Mouse (Mus musculus): ENCODE measurements around the gene Ctnnal1. TPM values are rescaled to one million over a fixed set of nuclear protein-coding genes. Genes with fewer than 3 reads are reported as not detected.
"Not testable (repeated sequence)": the region's sequence is repeated elsewhere in the genome, so short reads cannot be mapped to it uniquely, and the experiment has no call there.

The Ctnnal1 gene
- total RNA-seq, 2 experiments from 2014 or later: 9.0 to 12.6 TPM

DNA sequence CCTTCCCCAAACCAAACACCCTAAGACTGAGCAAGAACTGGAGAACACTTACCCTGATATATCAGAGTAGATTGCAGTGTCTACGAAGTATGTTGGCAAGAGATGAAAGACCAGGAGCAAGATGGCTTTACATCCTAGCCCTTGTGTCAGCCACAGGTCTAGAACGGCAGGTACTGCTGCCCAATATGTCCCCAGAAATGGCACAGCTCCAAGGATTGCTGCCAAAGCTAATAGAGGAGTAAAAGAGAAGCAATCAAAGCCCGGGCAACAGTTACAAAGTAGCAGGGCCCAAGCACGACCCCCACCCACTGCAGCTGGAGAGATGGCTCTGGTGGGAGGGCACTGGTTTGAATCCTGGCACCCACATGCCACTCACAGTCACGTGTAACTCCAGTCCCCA is 23.5 kb upstream of the Ctnnal1 start:
- H3K27ac ChIP-seq: no peak overlapping the region
- intact Hi-C loops (cut with DNase I): no loop called here
- no peak for TF ChIP-seq CTCF (IDR thresholded peaks at IDR 0.05)
- H3K4me3 ChIP-seq: no peak overlapping the region
- DNase-seq: no peak

DNA sequence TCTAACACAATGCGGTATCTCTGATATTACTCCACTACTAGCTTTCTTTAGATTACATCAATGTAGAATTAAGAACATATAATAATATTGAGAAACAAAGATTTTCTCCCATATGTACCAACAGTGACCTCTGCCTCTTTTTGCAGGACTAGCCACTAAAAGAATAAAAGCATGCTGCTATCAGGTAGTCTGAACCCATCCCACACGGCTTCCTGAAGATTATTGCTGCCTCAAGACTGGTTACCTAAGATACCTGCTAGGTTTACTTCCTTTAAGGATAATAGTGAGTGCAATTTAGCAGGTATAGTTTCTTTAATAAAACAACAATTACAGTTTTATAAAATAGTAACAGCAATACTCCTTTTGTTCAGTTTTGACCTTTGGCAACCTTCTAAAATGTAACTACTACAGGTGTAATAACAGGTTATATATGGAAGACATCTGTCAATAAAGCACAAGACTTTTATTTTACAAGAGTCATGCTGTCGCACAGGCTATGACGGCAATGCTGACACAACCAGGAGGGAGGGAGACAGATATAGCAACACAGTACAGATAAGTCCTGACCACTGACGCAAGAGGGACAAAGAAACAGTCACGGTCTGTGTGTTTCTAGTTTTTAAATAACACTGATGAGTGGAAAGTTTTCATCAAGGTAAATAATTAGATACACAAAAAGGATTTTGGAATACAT is 21.4 kb upstream of the Ctnnal1 start:
- intact Hi-C loops (cut with DNase I): no loop called here
- Histone ChIP-seq H3K4me3 (no peak overlapping the region), H3K27ac (no peak overlapping the region)
- no peak for DNase-seq
- TF ChIP-seq CTCF (IDR thresholded peaks at IDR 0.05): no peak

DNA sequence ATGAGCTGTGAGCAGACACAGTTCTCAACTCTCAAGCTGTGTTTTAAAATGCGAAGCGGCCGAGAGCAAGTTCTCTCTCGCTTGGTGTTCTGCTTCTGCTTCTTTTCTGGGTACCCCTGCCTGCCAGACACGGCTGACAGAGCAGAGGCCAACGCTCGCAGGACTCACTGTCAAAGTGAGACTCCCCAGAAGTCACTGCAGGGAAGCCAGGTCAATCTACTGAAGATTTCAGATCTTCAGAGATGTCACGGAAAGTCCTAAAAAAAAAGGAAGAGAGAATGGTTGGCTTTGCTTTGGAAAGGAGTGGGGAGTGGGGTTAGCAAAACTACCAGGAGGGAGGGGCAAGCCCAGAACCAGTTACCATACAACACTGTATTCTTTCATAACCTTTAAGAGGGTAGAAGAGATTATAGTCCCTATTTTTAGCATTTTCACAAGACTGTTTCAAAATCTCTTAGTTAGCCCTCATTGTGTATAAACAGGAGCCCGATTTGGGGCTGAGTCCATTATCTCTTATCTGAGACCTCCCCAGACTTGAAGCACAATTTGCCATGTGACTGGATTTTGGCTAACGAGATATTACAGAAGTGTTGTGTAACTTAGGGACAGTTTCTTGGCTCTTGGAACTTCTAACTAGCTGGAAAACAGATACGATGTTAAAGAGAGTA is 15.2 kb upstream of the Ctnnal1 start:
- no peak overlapping the region for H3K27ac ChIP-seq
- H3K4me3 ChIP-seq: no peak overlapping the region
- DNase-seq: no peak
- intact Hi-C loops (cut with DNase I): loop anchor here (5.0 kb wide), 1 partner anchor 42 kb away; no protein-coding TSS in a partner anchor
- no peak for TF ChIP-seq CTCF (IDR thresholded peaks at IDR 0.05)

DNA sequence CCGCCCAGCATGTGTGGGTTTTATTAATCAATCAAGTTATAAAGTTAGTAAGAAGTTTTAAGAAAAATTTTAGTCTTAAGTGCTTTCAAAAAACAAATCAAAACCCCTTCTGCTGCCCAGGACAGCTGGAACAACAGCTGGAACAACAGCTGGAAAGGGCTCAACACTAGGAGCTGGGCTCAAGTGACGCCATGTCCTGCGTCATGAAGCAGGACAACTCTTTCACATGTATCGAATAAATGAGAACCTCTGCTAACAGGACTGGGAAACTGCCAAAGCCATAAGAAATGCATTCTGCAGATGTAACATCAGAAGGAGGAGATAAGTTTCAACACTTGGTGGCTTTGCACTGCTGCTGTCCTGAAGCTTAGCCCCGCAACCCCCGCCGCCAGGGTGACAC is 14.0 kb upstream of the Ctnnal1 start:
- Histone ChIP-seq H3K27ac (no peak overlapping the region), H3K4me3 (no peak overlapping the region)
- intact Hi-C loops (cut with DNase I): no loop called here
- no peak for DNase-seq
- TF ChIP-seq CTCF (IDR thresholded peaks at IDR 0.05): no peak

DNA sequence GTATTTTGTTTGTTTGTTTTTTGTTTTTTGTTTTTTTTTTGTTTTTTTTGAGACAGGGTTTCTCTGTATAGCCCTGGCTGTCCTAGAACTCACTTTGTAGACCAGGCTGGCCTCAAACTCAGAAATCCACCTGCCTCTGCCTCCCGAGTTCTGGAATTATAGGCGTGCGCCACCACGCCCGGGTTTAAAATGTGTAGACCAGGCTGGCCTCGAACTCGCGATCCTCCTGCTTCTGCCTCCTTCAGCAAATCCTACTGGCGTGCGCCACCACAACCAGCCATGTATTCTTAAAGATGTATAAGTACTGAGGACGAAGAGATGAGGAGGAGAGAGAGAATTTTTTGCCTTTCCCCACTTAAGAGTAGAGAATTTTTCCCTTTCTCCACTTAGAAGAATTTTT is 5.6 kb upstream of the Ctnnal1 start:
- H3K4me3 ChIP-seq; DNase-seq; intact Hi-C loops (cut with DNase I); H3K27ac ChIP-seq: not testable (repeated sequence)

DNA sequence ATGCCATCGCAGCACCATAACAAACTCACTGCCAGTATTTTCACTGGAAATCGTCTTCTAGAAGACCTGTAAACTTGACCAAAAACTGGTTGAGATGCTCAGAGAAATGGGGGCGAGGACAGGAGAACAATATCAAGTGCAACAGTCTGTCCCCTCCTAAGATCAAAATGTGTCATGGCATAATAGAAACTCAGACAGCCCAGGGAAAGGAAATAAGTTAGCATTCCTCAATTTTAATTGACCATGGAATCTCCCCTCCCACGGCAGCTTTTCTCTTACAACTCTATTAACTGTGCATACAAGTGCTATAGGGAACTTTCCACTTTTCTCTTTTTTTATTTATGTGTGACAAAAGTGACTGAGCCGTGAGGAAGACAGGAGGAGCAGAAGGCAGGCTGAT is 2.8 kb upstream of the Ctnnal1 start:
- Histone ChIP-seq H3K4me3 (no peak overlapping the region), H3K27ac (no peak overlapping the region)
- DNase-seq: no peak
- no peak for TF ChIP-seq CTCF (IDR thresholded peaks at IDR 0.05)
- intact Hi-C loops (cut with DNase I): no loop called here

DNA sequence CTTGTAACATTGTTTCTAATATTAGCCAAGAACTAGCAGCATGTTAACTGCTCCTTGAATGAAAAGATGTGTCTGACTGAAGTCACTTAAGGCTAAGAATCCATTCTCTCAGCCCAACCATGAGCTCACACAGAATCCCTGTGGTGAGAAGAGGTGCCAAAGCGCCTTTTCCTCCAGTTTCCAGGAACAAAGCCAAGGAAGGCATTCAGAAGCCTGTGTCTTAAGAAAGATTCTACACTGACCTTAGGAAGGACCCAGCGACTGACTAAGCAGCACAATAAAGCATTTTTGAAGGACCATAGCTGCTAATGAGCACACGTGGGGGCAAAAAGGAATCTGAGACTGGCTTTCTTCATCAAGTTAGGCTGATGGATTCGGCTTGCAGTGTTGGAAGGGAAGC is 983 bp upstream of the Ctnnal1 start:
- intact Hi-C loops (cut with DNase I): no loop called here
- H3K4me3 ChIP-seq: no peak overlapping the region
- peak overlapping the region; percentile 91 for H3K27ac ChIP-seq
- DNase-seq: peak; percentile 47
- no peak for TF ChIP-seq CTCF (IDR thresholded peaks at IDR 0.05)

DNA sequence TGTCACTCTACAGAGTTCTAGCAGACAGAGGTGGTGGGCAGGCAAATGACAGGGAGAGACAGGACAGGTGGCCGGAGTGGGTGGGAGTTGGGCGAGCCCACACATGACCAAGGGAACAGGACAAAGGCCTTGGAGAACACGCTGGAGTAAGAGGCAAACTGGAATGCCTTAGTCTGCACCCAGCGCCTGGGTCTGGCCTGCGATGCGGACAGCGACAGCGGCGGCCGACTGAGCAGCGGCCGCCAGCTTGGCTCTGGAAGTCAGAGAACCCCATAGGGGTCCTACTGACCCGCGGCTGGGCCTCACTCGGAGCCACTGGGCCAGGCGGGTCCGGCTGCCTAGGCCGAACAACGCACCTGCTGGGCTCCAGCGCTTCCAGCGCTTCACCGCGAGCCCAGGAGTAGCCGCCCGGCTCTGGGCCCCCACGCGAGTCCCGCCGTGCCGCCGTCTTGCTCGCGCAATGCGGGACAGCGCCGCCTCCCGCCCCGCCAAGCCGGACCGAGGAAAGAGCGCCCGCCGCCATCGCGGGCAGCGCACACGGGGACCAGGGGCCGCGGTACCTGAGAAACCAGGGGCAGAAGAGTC is 479 bp downstream of the Ctnnal1 start:
- peak; percentile 69 for DNase-seq
- intact Hi-C loops (cut with DNase I): no loop called here
- Histone ChIP-seq H3K27ac (peak overlapping the region; percentile 91), H3K4me3 (peak overlapping the region; percentile 88)
- peak; percentile 32; the same call in 1 of the 2 replicates for TF ChIP-seq CTCF (IDR thresholded peaks at IDR 0.05)

DNA sequence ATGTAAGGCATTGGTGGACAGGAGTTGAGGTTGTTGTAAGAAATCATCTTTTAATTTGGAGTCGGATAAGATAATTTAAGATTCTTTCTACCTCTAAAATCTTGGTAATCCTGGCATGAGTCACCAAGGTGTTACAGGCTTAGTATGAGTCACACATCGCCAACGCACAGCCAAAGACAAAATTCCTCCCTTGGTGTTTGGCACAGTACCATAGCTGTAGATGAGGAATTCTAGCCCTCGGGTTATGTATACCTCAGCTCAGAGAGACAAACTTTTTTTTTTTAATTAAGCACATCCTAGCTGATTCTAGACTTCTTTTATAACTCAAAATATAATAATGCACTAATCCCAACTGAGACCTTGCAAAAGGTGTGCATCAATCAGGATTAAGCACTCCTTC is 972 bp downstream of the Ctnnal1 start:
- H3K27ac ChIP-seq: peak overlapping the region; percentile 91
- peak overlapping the region; percentile 88 for H3K4me3 ChIP-seq
- intact Hi-C loops (cut with DNase I): no loop called here
- no peak for TF ChIP-seq CTCF (IDR thresholded peaks at IDR 0.05)
- no peak for DNase-seq

DNA sequence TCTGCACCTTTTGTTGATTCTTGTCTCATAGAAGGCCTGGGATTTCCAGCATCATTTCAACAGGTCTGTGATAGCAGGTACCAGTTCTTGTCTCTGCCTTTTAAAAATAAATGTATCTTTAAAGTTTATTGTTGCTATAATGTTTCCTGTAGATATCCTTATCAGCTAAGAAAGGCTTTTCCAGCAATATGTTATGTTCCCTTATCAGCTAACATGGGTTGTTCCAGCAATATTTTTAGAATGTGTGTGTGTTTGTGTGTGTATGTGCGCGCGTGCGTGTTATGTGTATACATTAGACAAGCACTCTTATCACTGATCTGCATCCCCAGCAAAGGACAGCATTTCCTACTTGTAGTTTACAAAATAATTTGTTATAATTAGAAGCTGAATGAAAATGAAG is 3.4 kb downstream of the Ctnnal1 start:
- H3K4me3 ChIP-seq: no peak overlapping the region
- intact Hi-C loops (cut with DNase I): no loop called here
- TF ChIP-seq CTCF (IDR thresholded peaks at IDR 0.05): no peak
- no peak for DNase-seq
- H3K27ac ChIP-seq: no peak overlapping the region

DNA sequence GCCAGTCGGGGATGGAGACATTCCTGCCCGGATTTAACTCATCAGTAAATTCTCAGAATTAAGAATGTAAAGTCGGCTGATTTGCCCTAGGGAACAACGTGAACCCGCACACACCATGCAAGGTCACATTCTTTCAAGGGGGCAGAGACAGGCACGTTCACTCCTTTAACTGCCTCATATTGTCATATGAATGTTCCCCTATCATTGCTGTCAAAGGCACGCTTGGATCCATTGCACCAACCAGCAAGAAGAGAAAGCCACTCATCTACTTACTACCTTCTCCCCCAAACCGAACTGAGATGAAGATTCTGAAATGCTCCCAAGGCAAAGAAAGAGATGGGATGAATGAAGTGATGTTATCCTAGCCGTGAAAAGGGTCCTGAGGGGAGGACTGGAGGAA is 6.3 kb downstream of the Ctnnal1 start:
- intact Hi-C loops (cut with DNase I): no loop called here
- no peak for TF ChIP-seq CTCF (IDR thresholded peaks at IDR 0.05)
- H3K27ac ChIP-seq: no peak overlapping the region
- DNase-seq: no peak
- H3K4me3 ChIP-seq: no peak overlapping the region

DNA sequence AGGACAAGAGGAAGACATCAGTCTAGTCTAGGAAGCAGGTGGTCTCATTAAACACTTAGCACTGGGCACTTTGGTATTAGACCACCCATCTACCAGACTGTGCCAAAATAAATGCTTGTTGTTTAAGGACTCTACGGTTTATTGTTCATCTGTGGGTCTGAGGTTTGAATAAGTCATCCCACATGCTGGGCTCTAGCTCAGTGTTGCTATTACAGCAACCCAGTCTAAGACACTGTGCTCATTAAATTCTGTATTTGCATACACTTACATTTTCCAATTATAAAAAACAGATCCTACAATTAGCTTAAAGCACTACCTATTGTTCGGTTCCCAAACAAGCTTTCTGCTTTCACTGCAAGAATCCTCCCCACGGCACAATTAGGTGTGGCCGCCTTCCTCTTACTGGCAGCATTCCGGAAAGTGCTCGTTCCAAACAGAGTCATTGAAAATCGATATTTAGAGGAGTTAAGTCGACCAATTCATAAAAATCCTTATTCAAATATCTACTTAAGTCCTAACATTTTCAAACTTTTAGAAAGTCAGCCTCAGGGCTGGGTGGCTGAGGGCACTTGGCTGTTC is 8.5 kb downstream of the Ctnnal1 start:
- intact Hi-C loops (cut with DNase I): no loop called here
- no peak for DNase-seq
- H3K4me3 ChIP-seq: no peak overlapping the region
- no peak for TF ChIP-seq CTCF (IDR thresholded peaks at IDR 0.05)
- peak overlapping the region; percentile 55 for H3K27ac ChIP-seq

DNA sequence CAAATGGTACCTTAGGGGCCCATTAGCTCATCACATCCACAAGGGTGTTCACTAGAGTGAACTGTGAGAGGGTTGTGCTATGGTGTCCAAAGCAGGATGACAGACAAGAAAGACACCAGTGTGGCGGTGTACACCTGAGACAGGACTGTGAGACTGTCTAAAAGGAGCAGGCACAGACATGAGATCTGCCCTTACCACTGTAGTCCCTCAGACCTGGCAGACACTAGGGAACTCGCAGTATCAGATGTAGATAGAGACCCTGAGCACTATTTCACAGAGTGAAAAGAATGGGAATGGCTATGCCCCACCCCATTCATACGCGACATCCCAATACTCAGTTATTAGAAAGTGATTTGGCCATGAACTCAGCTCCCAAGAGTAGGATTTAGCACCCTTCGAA is 9.1 kb downstream of the Ctnnal1 start:
- Histone ChIP-seq H3K4me3 (no peak overlapping the region), H3K27ac (peak overlapping the region; percentile 24; the same call in 1 of the 2 replicates)
- intact Hi-C loops (cut with DNase I): no loop called here
- no peak for TF ChIP-seq CTCF (IDR thresholded peaks at IDR 0.05)
- no peak for DNase-seq
